Mouse (Mus musculus): Measurements from ENCODE around the gene Nrsn2.

The Nrsn2 gene

DNA sequence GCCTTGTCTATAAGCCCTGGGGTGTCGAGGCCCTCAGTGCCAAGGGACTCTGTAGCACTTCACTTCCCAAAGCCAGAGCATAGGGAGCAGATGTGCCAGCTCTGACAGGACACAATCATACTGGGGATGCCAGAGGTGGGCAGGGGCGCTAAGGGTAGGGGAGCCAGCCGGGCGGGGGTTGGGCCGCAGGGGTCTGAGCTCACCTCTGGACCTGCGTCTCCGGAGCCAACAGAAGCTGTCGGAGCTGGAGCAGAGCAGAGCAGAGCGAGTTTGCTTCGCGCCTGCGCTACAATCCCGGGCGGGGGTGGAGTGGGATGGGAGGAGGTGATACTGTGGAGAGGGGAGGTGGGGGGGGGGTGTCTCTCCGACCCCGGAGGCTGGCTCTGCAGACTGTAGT is at the start of gene Nrsn2:
TSS of gene Nrsn2 (minus strand) at position 294 of the 397 bp plus-strand sequence.
- DNase-seq (ENCODE audit: low read depth): no peak

DNA sequence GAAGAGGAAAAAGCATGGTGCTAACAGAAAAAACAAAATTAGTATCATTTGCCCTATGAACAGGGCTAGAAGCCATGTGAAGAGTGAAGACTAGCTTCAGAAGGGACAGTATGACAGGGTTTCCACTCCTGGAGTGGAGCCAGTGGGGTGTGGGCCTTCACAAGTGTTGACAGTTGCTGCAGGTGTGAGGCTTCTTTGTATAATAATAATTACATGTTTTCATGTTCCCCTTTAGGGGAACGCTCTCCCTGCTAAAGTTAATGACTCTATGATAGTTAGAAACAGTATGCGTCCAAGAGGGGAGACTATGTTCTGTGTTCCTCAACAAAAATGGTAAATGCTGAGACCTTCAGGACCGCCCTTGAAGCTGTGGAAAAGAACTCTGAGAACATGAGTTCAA is 39.3 kb upstream of the Nrsn2 start:
- DNase-seq (ENCODE audit: low read depth): no peak

DNA sequence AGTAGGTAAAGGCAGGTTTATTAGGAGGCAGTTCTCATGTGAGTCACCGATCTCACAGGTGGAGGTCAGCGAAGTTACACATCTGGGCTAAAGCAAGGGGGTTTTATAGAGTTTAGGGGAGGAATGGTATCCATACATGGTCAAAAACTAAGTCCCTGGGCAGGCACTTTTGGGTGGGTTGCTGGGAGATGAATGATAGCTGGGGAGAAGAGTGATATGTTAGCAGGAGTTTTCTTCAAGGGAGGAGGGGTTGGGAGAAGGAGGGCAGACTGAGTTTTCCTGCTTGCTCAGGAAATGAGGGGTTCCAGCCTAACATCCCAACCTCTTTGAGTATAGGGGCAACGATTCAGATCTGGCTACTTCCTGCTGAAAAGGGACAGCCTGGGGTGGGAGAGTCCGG is 38.8 kb upstream of the Nrsn2 start, which contains the start of gene 6820408C15Rik:
TSS of gene 6820408C15Rik (plus strand) at position 301 of the 400 bp plus-strand sequence.
- DNase-seq (ENCODE audit: low read depth): no peak

DNA sequence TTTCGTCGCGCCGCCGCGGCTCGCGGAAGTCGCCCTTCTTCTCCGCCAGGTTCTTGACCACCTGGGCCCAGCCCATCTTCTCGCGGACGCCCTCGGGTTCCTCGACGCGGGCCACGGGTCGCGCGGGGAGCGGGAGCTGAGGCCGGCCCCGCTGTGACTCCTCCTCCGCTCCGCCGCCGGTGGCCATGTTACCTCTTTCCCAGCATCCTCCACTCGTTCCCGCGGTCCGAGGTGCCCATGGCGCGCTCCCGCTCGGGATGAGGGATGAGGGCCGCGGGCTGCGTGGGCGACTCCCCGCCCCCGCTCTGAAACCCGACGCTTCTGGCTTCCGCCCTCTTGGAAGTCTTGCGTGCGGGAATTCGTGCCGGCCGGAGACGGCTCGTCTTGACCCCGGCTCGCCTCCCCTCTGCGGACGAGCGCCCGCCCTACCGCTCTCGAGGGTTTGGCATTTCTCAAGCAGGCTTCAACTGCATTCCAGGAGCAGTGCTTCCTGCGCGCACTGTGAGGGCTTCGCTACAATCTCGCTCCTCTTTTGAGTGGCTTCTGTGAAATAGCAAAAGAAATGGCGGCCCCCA is 38.2 kb upstream of the Nrsn2 start, which contains the start of gene Zcchc3:
TSS of gene Zcchc3 (minus strand) at position 437 of the 575 bp plus-strand sequence.
- DNase-seq (ENCODE audit: low read depth): peak; percentile 71

DNA sequence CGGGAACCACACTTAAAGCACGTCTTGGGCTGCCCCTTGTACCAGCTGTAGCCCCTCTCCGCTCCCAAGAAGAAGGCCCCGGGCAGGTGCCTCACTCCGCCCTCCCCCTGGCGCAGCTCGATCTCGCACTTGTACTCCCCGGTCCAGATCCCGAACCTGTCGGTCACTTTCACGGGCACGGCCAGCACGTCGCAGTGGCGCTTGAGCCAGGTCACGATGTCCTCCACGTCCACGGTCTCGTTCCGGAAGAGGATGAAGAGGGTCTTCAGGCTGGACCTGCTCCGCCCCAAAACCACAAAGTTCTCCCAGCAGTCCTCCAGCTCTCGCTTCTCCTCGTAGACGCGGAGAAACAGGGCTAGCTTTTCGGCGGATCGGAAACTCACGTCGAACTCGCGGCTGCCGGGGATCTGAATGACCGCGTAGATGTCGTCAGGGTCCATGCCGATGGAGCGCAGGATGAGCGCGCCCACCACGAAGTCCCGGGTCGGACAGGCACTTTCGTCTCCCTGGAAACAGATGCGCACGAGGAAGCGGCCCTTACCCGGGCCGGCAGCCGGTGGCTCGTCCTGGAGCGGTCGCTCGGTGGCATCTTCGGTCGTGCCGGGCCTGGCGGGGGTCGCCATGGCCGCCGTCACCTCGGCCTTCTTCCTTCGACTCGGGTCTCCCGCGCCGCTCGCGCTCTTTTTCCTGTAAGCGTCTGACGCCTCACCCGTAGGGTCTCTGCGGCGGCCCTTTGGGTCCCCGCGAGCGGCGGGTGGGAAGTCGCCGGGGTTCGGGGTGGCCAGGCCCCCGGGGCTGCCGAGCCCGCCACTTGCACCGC is 37.5 kb upstream of the Nrsn2 start:
- no peak for DNase-seq (ENCODE audit: low read depth)

DNA sequence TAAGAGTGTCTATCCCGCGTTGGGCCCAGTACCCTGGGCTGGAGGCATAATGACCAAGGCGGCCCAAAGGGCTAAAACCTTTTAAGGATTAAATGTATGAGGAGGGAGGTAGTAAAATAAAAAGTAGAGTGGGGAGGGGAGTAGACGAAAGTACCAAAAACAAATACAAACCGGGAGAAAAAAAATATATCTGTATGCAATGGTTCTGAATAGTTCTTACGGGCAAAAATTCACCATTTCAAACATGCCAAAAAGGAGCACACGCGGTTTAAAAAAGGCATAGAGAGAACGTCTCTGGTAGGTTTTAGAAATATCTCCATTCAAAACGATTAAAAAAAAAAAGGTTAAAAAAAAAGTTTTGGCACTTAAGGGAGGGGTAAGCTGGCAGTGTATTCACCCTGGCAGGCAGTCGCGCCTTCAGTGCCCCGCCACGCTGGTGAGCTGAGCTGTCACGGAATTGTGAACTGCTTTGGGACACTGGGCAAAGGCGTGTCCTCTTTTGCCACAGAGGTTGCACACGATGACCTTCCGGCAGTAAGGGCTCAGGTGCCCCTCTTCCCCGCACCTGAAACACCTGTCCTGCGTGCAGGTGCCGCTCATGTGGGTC is 36.8 kb upstream of the Nrsn2 start:
- no peak for DNase-seq (ENCODE audit: low read depth)

DNA sequence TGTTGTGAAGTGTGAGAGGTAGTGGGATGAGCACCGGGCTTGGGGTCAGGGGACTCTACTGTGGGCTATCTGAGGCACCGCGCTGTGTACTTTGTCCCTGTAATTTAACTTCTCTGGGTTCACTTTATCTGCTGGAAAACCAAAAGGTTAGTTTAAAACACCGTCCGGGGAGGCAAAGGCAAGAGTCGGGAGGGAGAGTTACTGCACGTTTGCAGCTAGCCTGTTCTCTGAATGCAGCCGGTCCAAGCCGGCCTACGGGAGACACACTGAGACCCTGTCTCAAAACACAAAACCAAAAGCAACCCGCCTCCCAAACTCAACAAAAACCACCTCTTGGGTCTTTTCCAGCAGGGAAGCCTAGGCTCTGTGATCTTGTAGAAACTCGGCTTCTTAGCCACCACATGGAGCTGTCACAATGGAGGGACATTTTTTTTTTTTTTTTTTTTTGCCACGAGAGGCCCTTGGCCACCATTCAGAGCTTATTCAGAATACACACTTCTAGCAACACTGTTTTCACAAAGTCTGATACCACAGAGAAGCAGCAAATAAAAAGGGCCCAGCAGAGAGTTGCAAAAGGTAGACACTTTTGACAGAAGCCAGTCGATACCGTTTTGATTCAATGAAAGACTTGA is 36.2 kb upstream of the Nrsn2 start:
- no peak for DNase-seq (ENCODE audit: low read depth)

DNA sequence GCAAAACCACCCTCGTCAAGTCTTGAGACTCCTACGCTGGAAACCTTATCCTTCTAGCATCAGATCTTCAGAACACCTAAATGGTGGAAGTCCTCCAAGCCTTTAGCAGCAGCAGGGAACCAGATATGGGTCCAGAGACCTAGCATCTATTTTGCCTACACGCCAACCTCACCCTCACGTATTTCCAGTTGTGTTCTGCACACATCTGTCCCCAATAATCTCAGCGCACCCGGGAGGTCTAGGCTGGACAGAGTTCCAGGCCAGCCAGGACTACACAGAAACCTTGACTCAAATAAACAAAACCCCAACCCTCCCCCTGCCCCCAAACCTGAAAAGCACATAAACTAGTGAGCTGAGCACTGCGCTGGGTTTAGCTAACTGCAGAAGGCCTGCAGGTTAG is 35.0 kb upstream of the Nrsn2 start:
- no peak for DNase-seq (ENCODE audit: low read depth)

DNA sequence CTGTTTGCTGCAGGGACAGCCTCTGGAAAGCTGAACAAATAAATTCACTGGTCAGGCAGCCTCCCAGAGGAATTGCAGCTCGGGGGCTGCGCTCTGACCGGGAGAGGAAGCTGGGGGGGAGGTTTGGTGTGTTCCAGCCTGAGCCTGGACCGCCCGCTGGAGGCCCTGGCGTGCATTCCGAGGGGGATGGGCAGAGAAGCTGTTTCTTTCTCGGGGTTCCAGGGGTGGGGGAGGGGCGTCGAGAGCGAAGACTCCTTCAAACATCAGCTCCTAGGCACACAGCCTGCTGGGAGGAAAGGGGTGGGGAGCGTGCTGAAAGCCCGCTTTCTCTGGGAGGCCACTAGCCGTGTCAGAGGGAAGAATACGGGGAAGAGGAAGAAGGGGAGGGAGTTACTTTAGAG is 34.5 kb upstream of the Nrsn2 start:
- no peak for DNase-seq (ENCODE audit: low read depth)

DNA sequence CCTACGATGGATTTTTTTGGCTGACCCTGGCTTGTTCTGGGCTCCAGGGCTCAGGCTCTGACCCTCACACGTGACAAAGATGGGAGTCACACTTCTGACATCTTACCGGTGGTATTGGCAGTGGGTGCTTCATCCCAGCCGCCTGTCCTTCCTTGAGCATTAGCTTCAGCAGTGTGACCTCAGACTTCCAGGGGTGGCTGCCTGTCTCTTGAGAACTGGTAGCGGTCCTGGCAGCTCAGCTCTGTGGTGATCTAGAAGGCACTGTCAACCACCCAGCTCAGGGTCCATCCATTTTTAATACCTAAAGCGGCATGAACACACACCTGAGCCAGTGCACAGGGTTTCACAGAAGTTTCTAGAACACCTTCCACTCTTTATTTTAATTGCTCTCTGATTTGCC is 33.3 kb upstream of the Nrsn2 start:
- DNase-seq (ENCODE audit: low read depth): no peak

DNA sequence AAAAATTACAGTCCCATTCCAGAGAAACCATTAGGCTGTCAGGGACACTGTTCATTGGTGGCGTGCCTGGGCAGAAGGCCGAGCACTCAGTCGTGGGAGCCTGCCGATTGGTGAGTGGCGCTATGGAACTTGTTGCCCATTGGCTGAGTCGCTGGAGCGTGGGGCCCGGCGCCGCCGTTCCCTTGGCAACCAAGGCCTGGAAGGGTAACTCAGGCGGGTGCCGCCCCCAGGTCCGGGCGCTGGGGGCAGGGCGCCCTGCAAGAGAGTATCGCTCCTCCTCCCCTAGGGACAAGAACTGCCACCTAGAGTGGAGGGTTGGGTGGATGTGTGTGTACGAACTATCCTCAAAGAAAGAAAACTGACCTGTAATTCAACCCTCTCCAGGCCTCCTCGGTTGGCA is 29.7 kb upstream of the Nrsn2 start:
- DNase-seq (ENCODE audit: low read depth): peak; percentile 87

DNA sequence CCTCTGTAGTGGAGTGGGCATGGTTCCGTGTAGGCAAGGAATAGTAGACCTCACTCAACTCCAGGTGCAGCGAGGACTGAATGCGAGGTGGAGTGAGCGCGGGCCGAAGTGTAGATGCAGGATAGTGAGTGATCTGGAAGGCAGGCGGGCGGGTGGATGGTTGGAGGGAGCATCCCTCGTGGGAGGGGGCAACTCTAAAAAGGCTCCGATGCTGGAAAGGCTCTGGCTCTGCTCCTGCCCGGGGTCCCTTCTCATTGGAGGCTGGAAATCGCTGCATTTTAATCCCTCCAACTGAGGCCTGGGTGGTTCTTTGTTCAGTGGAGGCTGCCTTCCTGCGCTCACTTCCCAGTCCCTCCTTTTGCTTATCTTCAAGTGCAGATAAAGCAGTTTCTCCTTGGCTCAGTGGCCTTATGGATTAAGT is 22.7 kb upstream of the Nrsn2 start:
- DNase-seq (ENCODE audit: low read depth): no peak

DNA sequence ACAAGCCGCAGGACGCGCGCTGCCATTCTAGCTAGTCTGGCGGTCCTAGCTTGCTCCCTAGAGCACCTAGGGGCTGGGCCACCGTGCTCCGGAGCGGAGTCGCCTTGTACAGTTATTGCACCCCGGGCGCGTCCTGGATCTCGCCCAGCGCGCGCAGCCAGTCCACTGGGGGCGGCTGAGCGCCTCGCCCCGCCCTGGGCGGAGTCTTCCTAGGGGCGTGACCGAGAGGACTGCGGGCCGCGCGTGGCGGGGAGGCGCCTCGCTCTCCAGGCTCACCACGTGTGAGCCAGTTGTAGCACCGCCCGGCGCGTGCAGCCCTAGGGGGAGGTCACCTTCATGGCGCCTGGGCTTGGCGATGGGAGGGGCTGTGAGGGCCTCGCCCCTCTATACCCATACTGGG is 22.3 kb upstream of the Nrsn2 start:
- peak; percentile 92 for DNase-seq (ENCODE audit: low read depth)

DNA sequence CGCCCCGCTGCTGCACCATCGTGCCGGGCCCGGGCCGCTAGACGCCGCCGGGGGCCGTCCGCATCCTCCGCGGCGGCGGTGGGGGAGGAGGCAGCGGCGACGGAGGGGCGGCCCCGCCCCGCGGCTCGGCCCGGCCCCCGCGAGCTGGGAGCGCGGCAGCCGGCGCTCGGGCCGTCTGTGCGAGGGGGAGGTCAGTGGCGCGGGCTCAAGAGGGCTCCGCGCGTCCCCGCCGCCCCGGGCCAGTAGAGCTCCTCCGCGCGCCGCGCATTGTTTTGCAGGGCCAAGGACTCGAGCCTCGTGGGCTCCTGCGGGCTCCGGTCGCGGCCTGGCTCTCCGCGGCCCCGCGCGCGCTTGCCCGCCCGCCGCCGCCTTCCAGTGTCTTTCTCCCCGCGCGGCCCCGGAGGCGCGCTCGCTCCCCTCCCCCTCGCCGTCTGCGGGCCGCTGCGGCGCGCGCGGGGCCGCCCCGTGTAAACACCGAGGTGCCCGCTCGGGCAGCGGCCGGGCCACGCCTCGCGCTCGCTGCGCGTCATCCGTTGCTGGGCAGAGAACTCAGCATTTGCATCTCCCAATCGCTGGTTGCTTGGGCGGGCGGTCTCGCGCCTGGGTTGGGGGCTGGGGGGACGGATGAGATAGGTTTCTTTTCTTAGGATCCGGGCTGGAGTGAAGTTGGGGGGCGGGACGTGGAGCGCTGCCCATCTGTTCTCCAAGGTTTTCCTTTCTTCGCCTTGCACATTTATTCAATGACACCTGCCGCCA is 21.4 kb upstream of the Nrsn2 start, which contains the start of gene Sox12:
TSS of gene Sox12 (minus strand) at position 384 of the 756 bp plus-strand sequence.
- DNase-seq (ENCODE audit: low read depth): peak; percentile 94

DNA sequence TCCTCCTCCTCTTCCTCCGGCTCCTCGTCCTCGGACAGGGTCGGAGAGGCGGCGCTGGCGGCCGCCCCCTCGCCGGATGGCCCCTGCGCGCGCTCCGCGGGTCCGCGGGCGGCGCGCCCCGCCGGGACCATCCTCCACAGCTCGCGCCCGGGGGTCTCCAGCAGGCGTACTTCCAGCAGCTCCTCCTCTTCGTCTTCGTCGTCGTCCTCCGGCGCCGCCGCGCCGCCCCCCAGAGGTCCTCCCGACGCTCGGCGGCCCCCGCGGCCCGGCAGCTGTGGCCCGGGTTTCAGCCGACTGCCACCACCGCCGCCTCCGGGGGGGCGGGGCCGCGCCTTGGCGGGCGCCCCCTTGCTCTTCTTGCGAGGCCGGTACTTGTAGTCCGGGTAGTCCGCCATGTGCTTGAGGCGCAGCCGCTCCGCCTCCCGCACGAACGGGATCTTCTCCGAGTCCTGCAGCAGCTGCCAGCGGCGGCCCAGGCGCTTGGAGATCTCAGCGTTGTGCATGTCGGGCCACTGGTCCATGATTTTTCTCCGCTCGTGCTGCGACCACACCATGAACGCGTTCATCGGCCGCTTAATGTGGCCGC is 20.7 kb upstream of the Nrsn2 start:
- peak; percentile 69 for DNase-seq (ENCODE audit: low read depth)

DNA sequence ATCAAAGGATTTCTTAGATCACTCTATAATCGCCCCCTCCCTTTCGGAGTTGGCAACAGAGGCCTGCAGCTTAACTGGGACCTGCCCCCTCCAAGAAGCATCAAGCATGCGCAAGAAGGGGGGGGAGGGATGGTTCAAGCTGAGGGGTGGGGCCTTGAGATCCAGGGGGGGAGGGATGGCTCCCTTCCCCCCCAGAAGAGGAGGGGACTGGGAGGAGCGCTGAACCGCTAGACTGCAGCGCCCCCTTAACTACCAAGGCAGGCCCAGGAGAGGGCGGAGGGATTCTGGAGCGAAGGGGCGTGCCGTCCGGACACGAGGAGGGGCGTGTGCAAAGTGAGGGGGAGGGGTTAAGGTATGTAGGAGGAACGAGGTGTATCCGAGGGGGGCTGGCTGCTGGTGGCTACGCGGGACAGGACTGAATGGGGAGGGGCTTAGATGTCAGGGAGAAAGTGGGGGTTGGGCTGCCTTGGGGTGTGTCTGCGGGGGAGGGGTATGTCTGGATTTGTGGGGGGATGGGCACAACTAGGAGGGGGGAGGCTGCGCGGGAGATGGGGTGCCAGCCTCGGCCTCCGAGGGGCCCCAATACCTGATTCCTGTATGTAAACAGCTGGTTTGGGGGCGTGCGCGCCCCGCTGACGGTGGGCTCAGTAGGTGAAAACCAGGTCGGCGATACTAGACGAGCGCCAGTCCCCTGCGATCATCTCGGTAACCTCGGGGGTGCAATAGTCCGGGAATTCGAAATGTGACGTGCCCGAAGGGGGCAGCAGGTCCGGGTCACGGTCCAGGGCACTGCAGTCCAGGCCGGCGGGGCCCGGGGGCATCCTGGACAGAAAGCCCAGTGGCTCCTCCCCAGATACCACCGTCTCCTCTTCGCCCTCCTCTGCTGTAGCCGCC is 19.9 kb upstream of the Nrsn2 start:
- peak; percentile 79 for DNase-seq (ENCODE audit: low read depth)

DNA sequence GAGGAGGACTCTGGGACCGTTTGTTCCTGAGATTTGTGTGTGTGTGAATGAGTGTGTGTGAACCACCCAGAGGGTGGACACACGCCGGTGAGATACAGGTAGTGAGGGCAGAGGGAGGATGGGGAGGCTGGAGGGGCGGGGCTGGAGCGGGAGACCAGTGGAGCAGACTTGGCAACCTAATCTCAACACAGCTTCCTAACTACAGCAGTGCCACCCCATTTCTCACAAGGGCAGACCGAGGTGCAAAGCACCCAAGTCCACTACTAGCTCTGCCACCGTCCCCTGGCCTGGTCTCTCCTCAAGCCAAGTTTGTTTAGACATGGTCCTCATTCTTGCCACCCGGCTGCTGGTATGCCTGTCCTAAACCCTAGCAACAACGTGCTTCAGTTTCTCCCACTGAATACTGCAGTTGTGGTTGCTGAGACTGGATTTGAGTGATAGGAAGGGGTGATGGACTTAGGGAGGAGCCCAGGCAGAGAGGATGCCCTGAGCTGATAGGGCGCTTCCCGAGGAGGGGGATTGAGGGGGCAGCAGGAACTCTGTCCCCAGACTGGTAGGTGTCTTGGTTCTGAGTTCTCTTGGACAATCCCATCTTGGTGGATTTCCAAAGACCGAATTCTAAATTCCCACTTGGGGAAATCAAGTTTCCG is 19.0 kb upstream of the Nrsn2 start:
- no peak for DNase-seq (ENCODE audit: low read depth)

DNA sequence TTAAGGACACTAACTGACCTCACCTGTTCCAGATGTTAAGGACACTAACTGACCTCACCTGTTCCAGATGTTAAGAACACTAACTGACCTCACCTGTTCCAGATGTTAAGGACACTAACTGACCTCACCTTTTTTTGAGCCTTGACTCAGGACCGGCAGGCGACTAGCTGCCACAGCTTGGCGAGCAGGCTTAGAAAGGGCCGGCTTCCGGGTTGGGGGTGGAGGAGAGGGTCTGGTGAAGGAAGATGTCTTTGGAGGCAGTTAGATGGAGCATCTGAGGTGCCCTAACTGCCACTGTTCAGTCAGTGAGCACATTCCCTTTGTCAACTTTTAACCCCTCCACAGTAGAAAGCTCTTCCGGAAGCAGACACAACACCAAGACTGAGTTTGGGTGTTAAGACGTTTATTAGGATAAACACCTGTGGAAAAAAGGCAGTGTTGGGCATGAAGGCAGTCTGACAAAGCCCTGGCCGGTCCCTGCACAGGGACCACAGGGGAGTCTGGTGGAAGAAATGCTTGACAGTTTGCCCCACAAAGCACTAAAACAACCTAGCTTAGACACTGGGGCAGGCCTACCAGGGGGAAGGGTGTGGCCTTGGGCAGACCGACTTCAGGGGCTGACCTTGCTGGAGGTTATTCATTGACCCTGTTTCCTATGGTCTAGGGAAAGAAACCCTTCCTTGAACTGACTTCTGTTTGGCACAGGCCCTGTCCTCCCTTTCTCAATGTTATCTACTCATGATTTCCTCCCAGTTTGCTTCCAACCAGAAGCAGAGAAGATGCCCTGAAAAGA is 17.0 kb upstream of the Nrsn2 start:
- no peak for DNase-seq (ENCODE audit: low read depth)

DNA sequence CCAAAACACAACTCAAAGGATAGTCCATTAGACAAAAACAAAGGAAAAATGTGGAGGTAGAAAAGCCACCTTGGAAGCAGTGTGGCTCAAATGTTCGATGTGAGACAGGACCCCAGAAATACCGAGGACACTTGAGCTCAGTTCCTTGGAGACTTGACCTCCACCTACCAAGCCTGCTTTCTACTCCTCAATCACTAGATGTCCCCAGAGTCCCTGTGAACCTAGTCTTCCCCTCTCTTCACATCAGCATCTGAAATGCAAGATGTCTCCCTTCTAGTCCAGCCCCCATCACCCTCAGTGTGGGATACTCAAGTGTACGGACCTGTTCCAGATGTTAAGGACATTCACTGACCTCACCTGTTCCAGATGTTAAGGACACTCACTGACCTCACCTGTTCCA is 16.3 kb upstream of the Nrsn2 start:
- DNase-seq (ENCODE audit: low read depth): peak; percentile 70
